Mouse (Mus musculus) forebrain, embryonic 15.5 days (tissue): Measurements from ENCODE around the gene Rasgrp4. TPM values are rescaled to one million over a fixed set of nuclear protein-coding genes. Genes with fewer than 3 reads are reported as not detected.
A peak's percentile ranks its signal among the peaks of the same experiment; 100 is the strongest.
"Not testable (repeated sequence)": the region's sequence is repeated elsewhere in the genome, so short reads cannot be mapped to it uniquely, and the experiment has no call there.

Source experiments
- ATAC-seq: fragments of 200-750 bp; cut with Nextera tagmentation; replicated peaks from 2 replicates; pipeline ENCODE4 v1.8.0; 2017; ENCODE audit warnings: mild to moderate bottlenecking, moderate TSS enrichment, moderate library complexity
- H3K27ac ChIP-seq: fragments of 300-500 bp; sonication (generic); replicated peaks from 2 replicates; pipeline ENCODE4 v1.5.1; 2015; ENCODE audit warnings: mild to moderate bottlenecking, inconsistent platforms
- H3K27me3 ChIP-seq: fragments of 300-500 bp; sonication (generic); 2 replicates; pipeline ENCODE4 v1.6.1; 2015; ENCODE audit warnings: inconsistent platforms
- H3K36me3 ChIP-seq: fragments of 300-500 bp; sonication (generic); 2 replicates; pipeline ENCODE4 v1.6.1; 2015; ENCODE audit warnings: mild to moderate bottlenecking, inconsistent platforms
- H3K4me1 ChIP-seq: fragments of 300-500 bp; sonication (generic); 2 replicates; pipeline ENCODE4 v1.6.1; 2015; ENCODE audit warnings: inconsistent platforms
- H3K4me2 ChIP-seq: fragments of 300-500 bp; sonication (generic); replicated peaks from 2 replicates; pipeline ENCODE4 v1.6.1; 2015; ENCODE audit warnings: mild to moderate bottlenecking, inconsistent platforms
- H3K4me3 ChIP-seq: fragments of 300-500 bp; sonication (generic); 2 replicates; pipeline ENCODE4 v1.5.1; 2015; ENCODE audit warnings: mild to moderate bottlenecking, inconsistent platforms
- H3K9ac ChIP-seq: fragments of 300-500 bp; sonication (generic); replicated peaks from 2 replicates; pipeline ENCODE4 v1.6.1; 2015; ENCODE audit warnings: mild to moderate bottlenecking, inconsistent platforms
- H3K9me3 ChIP-seq: fragments of 300-500 bp; sonication (generic); 2 replicates; pipeline ENCODE4 v1.6.1; 2016; ENCODE audit warnings: inconsistent platforms
- WGBS: fragments of 180-500 bp; shearing (Covaris S2); methylation state at CpG from one replicate; pipeline ENCODE4 v1.1.7; 2015; ENCODE audit warnings: mixed read lengths; 5-methylcytosine and 5-hydroxymethylcytosine counted together
- polyA plus RNA-seq: library from polyadenylated mRNA; unstranded; fragments of >200 nt; fragmentation: Nextera tagmentation; extraction: Ambion mirVana; gene quantifications from 2 replicates; pipeline ENCODE4 v1.2.1, GENCODE M21; 2015

Gene Rasgrp4
- polyA plus RNA-seq, 1 experiment from 2014 or later: 0.57 TPM

- peak within 1 kb of the TSS; percentile 38 for H3K9ac ChIP-seq
- H3K27me3 ChIP-seq: no peaks in the 10 kb centered on the region
- H3K4me3 ChIP-seq: peak within 1 kb of the TSS; percentile 36
- H3K4me1 ChIP-seq: peaks cover 9% of the 10 kb centered on the region
- 2% methylated on average over 16 of the region's 16 CpGs for WGBS
- no peaks in the 10 kb centered on the region for H3K36me3 ChIP-seq
- H3K4me2 ChIP-seq: peak within 1 kb of the TSS; percentile 61
- H3K27ac ChIP-seq: no peak within 1 kb of the TSS
- peak; percentile 73; the same call in 1 of the 2 replicates for ATAC-seq
- H3K9me3 ChIP-seq: no peaks in the 10 kb centered on the region
These were observed 9.7 kb upstream of the Rasgrp4 start, which contains the start of gene Ryr1 for GRCm38 (mm10) chr7:29124970-29125369. Gene Ryr1 (minus strand): TSS chr7:29125179.

DNA sequence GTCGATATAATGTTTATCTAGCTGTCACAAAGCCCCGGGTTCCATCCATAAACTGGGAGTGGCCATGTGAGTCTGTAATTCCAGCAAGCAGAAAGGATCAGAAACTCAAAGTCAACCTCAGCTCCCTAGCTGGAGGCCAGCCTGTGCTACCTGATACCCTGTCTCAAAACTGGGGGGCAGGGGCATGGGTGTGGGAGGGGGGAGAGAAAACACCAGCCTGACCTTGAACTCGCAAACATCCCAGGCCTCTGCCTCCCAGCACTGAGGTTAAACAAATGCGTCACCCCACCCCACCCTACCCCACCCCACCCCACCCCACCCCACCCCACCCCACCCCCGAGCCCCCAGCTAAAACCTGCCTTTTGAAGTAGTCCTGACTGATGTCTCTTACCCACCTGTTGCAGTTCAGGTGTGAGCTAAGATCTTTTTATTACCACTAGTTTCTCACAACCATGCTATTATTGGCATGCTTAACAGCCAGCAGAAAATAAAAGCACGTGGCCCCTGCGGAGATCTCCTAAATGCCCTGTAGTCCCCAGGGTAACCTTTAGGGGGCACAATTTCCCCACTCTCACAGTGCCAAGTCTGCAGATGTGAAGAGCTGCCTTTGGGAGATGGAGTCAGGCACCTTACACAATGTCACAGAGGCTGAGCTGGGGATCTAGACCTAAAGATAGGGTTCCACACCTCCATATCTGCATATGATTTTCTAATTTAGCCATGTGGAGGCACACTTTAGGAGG is 8.3 kb upstream of the Rasgrp4 start:
- H3K27me3 ChIP-seq: no peaks in the 10 kb centered on the region
- no peak overlapping the region for H3K27ac ChIP-seq
- no peak for ATAC-seq
- WGBS: 31% methylated on average over 7 of the region's 7 CpGs
- no peak overlapping the region for H3K4me3 ChIP-seq
- peaks cover 9% of the 10 kb centered on the region for H3K4me1 ChIP-seq
- no peaks in the 10 kb centered on the region for H3K9me3 ChIP-seq
- no peak overlapping the region for H3K9ac ChIP-seq
- H3K36me3 ChIP-seq: no peaks in the 10 kb centered on the region
- H3K4me2 ChIP-seq: no peak overlapping the region

DNA sequence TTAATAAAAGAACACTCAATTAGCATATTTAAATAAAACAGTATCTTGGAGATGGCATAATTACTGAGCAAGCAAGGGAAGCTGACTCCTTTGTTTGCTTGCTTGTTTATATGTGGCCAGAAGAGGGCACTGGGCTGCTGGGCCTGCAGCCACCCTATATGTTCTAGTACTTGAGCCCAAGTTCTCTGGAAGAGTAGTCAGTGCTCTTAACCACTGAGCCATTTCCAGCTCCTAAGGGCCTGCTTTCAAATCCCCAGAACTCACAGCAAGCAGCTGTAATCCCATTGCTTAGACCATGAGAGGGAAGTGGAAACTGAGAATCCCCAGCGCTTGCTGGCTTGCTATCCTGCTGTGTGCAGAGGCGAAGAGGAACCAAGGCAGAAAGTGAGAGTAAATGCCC is 5.9 kb upstream of the Rasgrp4 start:
- Histone ChIP-seq H3K27ac (no peak overlapping the region), H3K36me3 (no peaks in the 10 kb centered on the region), H3K27me3 (no peaks in the 10 kb centered on the region), H3K4me2 (no peak overlapping the region), H3K4me1 (peaks cover 9% of the 10 kb centered on the region), H3K4me3 (no peak overlapping the region), H3K9ac (no peak overlapping the region), H3K9me3 (no peaks in the 10 kb centered on the region)
- 46% methylated on average over 2 of the region's 2 CpGs for WGBS
- no peak for ATAC-seq

DNA sequence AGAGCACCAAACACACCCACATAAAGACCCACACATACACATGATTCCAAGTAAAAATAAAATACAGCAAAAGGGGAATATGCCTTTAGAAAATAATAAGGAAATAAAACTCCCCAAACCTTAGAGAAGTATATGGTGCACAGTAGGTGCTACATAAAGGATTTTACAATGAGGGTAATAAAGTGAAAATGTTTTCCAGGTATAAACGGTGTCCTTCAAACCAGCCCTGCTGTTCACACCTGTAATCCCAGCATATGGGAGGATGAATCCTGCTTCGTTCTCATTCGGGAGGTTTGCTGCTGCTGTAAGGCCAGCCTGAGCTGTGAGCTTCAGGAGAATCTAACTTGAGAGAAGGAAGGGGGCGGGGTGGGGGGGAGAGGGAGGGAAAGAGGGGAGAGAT is 421 bp upstream of the Rasgrp4 start:
- H3K4me3 ChIP-seq: peak overlapping the region; percentile 27
- no peaks in the 10 kb centered on the region for H3K36me3 ChIP-seq
- WGBS: 5% methylated on average over 4 of the region's 4 CpGs
- peaks cover 13% of the 10 kb centered on the region for H3K4me1 ChIP-seq
- H3K9ac ChIP-seq: no peak overlapping the region
- H3K27ac ChIP-seq: no peak overlapping the region
- H3K9me3 ChIP-seq: no peaks in the 10 kb centered on the region
- ATAC-seq: no peak
- peak overlapping the region; percentile 44 for H3K4me2 ChIP-seq
- peaks cover 11% of the 10 kb centered on the region for H3K27me3 ChIP-seq

DNA sequence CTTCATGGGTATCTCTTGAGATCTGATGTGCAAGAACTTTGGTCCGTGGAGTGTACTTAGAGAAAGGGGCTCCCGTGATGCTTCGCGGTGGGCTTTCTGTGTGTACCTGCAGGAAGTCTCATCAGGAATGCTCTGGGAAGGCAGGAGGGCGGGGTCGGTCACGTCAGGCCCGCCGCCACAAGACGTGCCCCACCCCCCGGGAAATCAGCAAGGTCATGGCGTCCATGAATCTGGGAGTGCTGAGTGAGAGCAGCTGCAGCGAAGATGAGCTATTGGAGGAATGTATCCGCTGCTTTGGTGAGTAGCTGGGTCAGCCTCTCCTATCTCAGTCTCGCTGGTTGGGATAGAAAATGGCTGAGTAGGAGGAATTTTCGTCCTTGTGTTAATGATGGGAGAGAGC is 2.8 kb downstream of the Rasgrp4 start:
- Histone ChIP-seq H3K4me1 (peaks cover 13% of the 10 kb centered on the region), H3K27me3 (peaks cover 11% of the 10 kb centered on the region), H3K4me2 (no peak overlapping the region), H3K9me3 (no peaks in the 10 kb centered on the region), H3K36me3 (no peaks in the 10 kb centered on the region), H3K9ac (no peak overlapping the region), H3K27ac (no peak overlapping the region), H3K4me3 (no peak overlapping the region)
- 45% methylated on average over 16 of the region's 16 CpGs for WGBS
- no peak for ATAC-seq

GRCm38 (mm10) chr7:29139237-29139636 is 4.6 kb downstream of the Rasgrp4 start:
- not testable (repeated sequence) for H3K36me3 ChIP-seq, H3K4me3 ChIP-seq, H3K9ac ChIP-seq, H3K4me2 ChIP-seq, ATAC-seq, H3K27ac ChIP-seq, H3K9me3 ChIP-seq
- Histone ChIP-seq H3K4me1 (peaks cover 10% of the 10 kb centered on the region), H3K27me3 (peaks cover 11% of the 10 kb centered on the region)
- WGBS: 92% methylated on average over 3 of the region's 4 CpGs

DNA sequence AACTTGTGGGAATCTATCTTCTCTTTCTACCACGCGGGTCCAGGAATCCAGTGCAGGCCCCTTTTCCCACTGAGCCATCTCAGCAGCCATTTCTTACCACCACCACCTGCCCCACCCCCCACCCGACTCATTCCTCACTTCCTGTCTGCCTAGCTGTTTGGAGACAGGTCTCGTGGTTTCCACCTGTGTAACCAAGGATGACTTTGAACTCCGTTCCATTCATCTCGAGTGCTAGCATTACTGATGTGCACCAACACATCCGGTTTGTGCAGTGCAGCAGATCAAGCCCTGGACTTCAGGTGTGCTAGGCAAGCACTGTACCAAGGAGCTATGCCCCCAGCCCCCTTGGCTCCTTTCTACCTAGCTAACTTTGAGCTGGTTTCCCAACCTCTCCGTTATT is 6.8 kb downstream of the Rasgrp4 start:
- Histone ChIP-seq H3K27me3 (no peaks in the 10 kb centered on the region; the same call in 1 of the 2 replicates), H3K9me3 (no peaks in the 10 kb centered on the region), H3K36me3 (no peaks in the 10 kb centered on the region), H3K9ac (no peak overlapping the region), H3K27ac (no peak overlapping the region), H3K4me2 (no peak overlapping the region), H3K4me3 (no peak overlapping the region), H3K4me1 (no peaks in the 10 kb centered on the region)
- 87% methylated on average over 8 of the region's 8 CpGs for WGBS
- ATAC-seq: no peak

DNA sequence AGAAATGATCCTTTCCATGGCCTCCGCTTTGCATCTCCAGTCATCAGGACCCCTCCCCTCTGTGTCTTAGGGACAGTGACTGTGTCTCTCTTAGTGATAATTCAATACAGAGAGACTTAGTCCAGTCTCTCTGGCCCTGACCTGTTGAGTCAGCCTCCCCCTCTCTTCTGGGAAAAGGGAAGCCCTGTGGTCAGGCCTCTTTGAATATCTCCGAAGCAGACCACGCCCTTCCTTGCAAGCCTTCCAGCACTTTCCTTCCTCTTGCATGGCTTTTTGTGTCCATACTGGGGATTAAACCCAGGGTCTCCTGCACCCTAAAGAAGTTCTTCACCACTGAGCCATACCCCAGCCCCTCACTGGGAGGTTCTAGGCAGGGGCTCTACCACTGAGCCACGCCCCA is 9.4 kb downstream of the Rasgrp4 start:
- Histone ChIP-seq H3K27me3 (no peaks in the 10 kb centered on the region), H3K4me3 (no peak overlapping the region), H3K9ac (no peak overlapping the region), H3K36me3 (no peaks in the 10 kb centered on the region), H3K9me3 (no peaks in the 10 kb centered on the region), H3K27ac (no peak overlapping the region), H3K4me1 (no peaks in the 10 kb centered on the region), H3K4me2 (no peak overlapping the region)
- 93% methylated on average over 4 of the region's 4 CpGs for WGBS
- ATAC-seq: no peak

DNA sequence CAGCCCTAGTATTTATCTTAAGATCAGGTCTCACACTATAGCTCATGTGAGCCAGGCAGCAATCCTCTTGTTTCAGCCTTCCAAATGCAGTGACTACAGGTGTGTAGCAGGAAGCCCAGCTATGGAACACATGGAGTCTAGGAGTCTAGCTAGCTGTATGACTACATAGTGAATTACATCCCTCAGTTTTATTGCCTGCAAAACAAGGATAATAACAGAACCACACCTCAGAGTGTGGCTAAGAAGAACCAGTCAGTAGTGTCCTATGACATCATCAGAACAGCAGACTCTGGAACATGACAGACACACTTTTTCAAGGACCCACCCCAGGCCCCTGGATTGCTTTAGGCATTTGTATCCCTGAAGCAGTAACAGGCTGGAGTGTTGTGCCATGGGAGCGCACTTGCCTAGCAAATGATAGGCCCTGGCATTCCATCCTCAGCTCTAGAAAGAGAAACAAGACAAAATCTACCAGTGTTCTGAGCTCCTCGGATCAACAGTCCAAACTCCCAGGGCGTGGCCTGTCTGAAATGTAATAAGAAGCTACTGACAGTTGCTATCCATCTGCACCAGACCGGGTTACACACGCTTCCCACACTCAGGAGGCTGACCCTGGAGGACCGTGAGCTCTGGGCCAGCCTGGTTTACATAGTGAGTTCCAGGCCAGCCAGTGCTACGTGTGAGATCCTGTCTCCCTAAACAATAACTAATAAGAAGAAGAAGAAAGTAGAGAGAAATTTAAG is 12.1 kb downstream of the Rasgrp4 start:
- Histone ChIP-seq H3K27me3 (no peaks in the 10 kb centered on the region), H3K9ac (no peak overlapping the region), H3K4me1 (no peaks in the 10 kb centered on the region), H3K36me3 (no peaks in the 10 kb centered on the region), H3K27ac (no peak overlapping the region), H3K4me2 (no peak overlapping the region), H3K9me3 (no peaks in the 10 kb centered on the region), H3K4me3 (no peak overlapping the region)
- WGBS: 88% methylated on average over 7 of the region's 7 CpGs
- ATAC-seq: no peak

DNA sequence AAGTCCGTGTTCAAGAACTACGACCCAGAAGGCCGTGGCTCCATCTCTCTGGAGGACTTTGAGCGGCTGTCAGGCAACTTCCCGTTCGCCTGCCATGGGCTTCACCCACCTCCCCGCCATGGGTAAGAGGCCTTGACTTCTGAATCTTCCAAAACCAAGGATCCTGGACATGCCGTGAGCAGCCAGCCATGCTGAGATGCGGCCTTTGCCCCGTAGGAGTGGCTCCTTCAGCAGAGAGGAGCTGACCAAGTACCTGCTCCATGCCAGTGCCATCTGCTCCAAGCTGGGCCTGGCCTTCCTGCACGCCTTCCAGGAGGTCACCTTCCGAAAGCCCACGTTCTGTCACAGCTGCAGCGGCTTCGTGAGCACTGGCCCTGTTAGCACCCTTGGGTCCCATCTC is 14.1 kb downstream of the Rasgrp4 start:
- H3K36me3 ChIP-seq: no peaks in the 10 kb centered on the region
- no peak overlapping the region for H3K9ac ChIP-seq
- WGBS: 92% methylated on average over 15 of the region's 15 CpGs
- H3K4me3 ChIP-seq: no peak overlapping the region
- no peak overlapping the region for H3K27ac ChIP-seq
- no peak for ATAC-seq
- H3K4me2 ChIP-seq: no peak overlapping the region
- no peaks in the 10 kb centered on the region for H3K9me3 ChIP-seq
- no peaks in the 10 kb centered on the region for H3K27me3 ChIP-seq
- H3K4me1 ChIP-seq: no peaks in the 10 kb centered on the region

GRCm38 (mm10) chr7:29151486-29151885 is 16.8 kb downstream of the Rasgrp4 start:
- H3K27ac ChIP-seq: no peak overlapping the region
- no peaks in the 10 kb centered on the region for H3K9me3 ChIP-seq
- no peak overlapping the region for H3K4me2 ChIP-seq
- H3K27me3 ChIP-seq: no peaks in the 10 kb centered on the region
- no peak overlapping the region for H3K9ac ChIP-seq
- no peaks in the 10 kb centered on the region for H3K36me3 ChIP-seq
- no peak for ATAC-seq
- H3K4me1 ChIP-seq: 0 out of 2 replicates have a peak, but pooled peaks cover 5% of the 10 kb centered on the region
- no peak overlapping the region for H3K4me3 ChIP-seq
- 70% methylated on average over 10 of the region's 10 CpGs for WGBS

DNA sequence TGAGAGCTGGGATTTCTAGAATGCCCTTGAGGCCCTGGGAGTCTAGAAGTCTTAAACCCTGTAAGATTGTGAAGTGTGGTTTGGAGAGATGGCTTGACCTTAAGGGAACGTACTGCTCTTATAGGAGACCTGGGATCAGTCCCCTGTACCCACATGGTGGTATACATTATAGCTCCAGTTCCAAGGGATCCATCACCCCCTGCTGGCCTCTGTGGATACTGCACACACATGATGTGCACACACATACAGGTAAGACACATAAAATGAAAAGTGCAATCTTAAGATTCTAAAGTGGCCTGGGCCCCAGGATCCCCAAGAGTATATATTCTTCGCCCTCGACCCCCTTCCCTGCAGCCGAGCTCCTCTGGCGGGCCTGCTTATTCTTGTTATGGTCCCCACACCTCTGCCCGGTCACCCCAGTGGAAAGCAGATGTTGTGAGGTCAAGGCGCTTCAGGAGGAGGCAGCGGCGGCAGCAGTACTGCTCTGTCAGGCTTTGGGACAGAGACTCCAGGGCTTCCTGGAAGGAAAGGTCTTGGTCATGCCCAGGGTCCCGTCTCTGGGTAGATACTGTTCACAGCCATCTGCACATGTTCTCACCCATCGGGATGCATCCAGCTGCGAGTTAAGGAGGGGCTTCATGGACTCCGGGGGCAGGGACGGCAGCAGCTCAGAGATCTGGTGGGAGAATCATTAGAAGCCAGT is 19.5 kb downstream of the Rasgrp4 start:
- Histone ChIP-seq H3K9me3 (no peaks in the 10 kb centered on the region), H3K4me3 (no peak overlapping the region), H3K27me3 (peaks cover 8% of the 10 kb centered on the region; the same call in 1 of the 2 replicates), H3K4me1 (0 out of 2 replicates have a peak, but pooled peaks cover 7% of the 10 kb centered on the region), H3K9ac (no peak overlapping the region), H3K27ac (no peak overlapping the region), H3K36me3 (no peaks in the 10 kb centered on the region), H3K4me2 (no peak overlapping the region)
- ATAC-seq: no peak
- 97% methylated on average over 14 of the region's 14 CpGs for WGBS
